Mouse (Mus musculus) 3T3-L1 (cell line): Measurements from ENCODE around the gene Tex38.

ENCODE experiments used
- DNase-seq: peaks from one replicate; pipeline ENCODE4 v3.0.0-alpha.2; 2015; ENCODE audit warnings: low read depth, low spot score

Gene Tex38

GRCm38 (mm10) chr4:115780918-115781317 lies at the start of gene Tex38:
Tex38 (minus strand) TSS chr4:115781018.
- DNase-seq: no peak

GRCm38 (mm10) chr4:115830491-115830890 lies 49.7 kb upstream of the Tex38 start:
- no peak for DNase-seq

GRCm38 (mm10) chr4:115828572-115828902 lies 47.7 kb upstream of the Tex38 start:
- DNase-seq: no peak

- DNase-seq: peak; percentile 81
These were observed 47.2 kb upstream of the Tex38 start, which contains the start of gene Mob3c for GRCm38 (mm10) chr4:115827888-115828571. Mob3c (plus strand) TSS chr4:115828092.

- no peak for DNase-seq
These were observed 46.7 kb upstream of the Tex38 start for GRCm38 (mm10) chr4:115827535-115827887.

- DNase-seq: no peak
These were observed 46.2 kb upstream of the Tex38 start for GRCm38 (mm10) chr4:115827066-115827465.

- DNase-seq: no peak
These were observed 44.5 kb upstream of the Tex38 start for GRCm38 (mm10) chr4:115825271-115825670.

- DNase-seq: peak; percentile 44
These were observed 43.4 kb upstream of the Tex38 start for GRCm38 (mm10) chr4:115824178-115824577.

GRCm38 (mm10) chr4:115821928-115822327 lies 41.1 kb upstream of the Tex38 start:
- DNase-seq: no peak

- DNase-seq: no peak
These were observed 40.6 kb upstream of the Tex38 start for GRCm38 (mm10) chr4:115821431-115821830.

GRCm38 (mm10) chr4:115820944-115821343 lies 40.1 kb upstream of the Tex38 start:
- no peak for DNase-seq

- no peak for DNase-seq
These were observed 39.4 kb upstream of the Tex38 start for GRCm38 (mm10) chr4:115820199-115820598.

GRCm38 (mm10) chr4:115815606-115816005 lies 34.8 kb upstream of the Tex38 start:
- DNase-seq: no peak

- no peak for DNase-seq
These were observed 31.5 kb upstream of the Tex38 start for GRCm38 (mm10) chr4:115812326-115812725.

GRCm38 (mm10) chr4:115799981-115800380 lies 19.2 kb upstream of the Tex38 start:
- peak; percentile 46 for DNase-seq

- no peak for DNase-seq
These were observed 14.5 kb upstream of the Tex38 start for GRCm38 (mm10) chr4:115795360-115795759.

- DNase-seq: no peak
These were observed 10.0 kb upstream of the Tex38 start for GRCm38 (mm10) chr4:115790864-115791263.

- peak; percentile 35 for DNase-seq
These were observed 4.8 kb upstream of the Tex38 start for GRCm38 (mm10) chr4:115785511-115786034.

- peak; percentile 44 for DNase-seq
These were observed 4.1 kb upstream of the Tex38 start, which contains the start of gene Atpaf1 for GRCm38 (mm10) chr4:115784769-115785510. Atpaf1 (plus strand) TSS chr4:115784812.

- peak; percentile 61 for DNase-seq
These were observed 1.4 kb upstream of the Tex38 start for GRCm38 (mm10) chr4:115782026-115782805.

GRCm38 (mm10) chr4:115780269-115780668 lies 549 bp downstream of the Tex38 start:
- DNase-seq: no peak

GRCm38 (mm10) chr4:115777627-115778026 lies 3.2 kb downstream of the Tex38 start:
- DNase-seq: peak; percentile 52
